Mouse (Mus musculus) thymus, postnatal 4 days (tissue): ENCODE measurements around the gene Cplx1.
"Not testable (repeated sequence)": the region's sequence is repeated elsewhere in the genome, so short reads cannot be mapped to it uniquely, and the experiment has no call there.

Experiments used
- DNase-seq: peaks from one replicate; pipeline ENCODE4 v3.0.0; 2021

Cplx1 gene

DNA sequence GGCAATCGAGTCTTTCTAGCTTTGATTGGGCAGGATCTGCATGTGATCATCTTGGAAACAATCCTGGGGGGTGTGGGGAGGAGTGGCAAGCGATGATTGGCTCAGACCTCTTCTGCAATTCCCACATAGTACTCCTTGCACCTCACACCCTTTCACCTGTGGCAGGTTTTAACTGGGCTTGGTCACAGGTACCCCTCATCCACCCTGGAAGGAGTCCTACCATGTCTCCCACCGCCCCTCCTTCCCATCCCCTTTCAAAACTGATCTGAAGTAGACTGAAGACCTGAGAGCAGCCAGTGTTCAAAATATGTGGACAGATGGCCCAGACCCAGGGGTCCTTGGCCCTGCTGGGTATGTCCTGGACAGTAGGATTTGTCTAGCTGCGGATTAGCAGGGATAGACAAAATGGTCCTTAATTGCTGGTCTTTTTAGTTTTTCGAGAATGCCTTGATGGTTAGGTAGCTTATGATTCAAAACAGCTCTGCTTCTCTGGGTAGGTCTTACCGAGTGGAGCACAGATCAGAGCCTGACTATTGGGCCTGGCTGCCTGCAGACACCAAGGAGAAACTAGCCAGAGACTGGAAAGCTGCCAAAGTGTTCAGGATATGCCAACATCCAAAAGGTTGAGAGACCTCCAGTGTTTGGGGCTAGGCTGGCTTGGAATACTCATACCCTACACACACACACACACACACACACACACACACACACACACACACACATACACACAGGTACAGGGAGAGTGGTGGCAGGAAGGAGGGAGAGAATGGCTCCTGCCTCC lies 34.1 kb downstream of the Cplx1 start:
- no peak for DNase-seq

DNA sequence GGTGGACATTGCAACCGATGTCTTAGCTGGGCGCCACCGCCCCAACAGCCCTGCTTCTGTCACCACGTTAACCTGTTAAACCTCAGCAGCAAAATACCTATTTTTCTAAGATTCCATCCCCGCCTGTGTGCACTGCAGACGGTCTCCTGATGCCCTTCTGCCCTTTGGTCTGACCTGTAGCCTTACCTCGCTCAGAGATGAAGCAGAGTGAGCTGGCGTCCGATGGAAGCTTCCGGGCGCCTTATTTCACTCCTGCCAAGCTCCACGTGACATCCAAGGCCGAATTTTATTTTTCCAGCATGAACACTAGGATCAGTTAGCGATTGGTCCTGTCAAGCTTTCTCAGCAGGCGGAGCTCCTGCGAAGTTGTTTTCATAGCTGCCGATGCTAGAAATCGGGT lies 47.5 kb downstream of the Cplx1 start:
- no peak for DNase-seq

DNA sequence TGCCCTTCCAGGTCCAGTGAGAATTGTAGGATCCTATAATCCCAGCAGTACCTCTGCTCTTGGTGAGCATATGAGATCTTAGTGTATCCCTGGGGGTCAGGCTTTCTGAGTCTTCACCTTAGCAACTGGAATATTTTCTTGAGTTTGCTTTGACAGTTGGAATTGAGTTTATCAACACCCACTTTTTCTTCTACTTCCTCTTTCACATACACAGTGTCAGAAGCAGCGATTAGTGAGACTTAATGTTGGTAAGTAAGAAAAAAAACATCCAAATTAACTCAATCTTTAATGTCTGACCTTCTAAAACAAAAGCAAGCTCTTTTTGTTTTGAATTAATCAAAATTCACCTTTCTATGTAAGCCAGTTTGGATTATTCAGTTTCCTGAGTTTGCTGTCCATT lies 48.3 kb downstream of the Cplx1 start:
- DNase-seq: no peak

DNA sequence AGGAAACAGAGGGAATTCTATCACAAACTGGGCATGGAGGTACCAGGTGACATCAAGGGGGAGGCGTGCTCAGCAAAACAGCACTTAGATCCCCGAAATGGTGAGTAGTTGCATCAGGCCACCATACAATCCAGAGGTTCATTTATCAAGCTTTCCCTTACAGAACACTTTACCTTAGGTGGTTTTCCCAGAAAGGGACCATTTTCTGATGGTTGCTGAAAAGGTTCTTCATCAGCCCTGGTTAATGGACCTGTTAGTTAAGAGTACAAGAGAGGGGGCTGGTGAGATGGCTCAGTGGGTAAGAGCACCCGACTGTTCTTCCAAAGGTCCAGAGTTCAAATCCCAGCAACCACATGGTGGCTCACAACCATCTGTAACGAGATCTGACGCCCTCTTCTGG lies 63.7 kb downstream of the Cplx1 start:
- DNase-seq: not testable (repeated sequence)

DNA sequence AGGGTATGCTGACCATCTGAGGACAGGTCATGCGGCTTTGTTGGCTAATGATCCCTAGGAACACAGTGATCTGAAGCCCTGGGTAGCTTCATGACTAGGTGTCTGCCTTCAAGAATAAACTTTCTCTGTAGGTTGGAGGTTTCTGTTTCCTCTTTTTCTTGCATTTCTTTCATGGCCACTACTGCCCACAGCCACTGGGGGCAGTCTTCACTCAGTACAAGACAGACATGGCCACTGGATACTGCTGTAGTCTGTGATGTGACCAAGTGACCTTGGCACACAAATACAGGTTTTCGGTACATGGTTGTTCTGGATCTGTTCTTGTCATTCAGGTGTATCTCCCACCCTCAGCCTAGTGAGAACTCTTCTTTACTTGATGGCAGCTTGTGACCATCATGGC lies 64.6 kb downstream of the Cplx1 start:
- DNase-seq: peak; percentile 57

DNA sequence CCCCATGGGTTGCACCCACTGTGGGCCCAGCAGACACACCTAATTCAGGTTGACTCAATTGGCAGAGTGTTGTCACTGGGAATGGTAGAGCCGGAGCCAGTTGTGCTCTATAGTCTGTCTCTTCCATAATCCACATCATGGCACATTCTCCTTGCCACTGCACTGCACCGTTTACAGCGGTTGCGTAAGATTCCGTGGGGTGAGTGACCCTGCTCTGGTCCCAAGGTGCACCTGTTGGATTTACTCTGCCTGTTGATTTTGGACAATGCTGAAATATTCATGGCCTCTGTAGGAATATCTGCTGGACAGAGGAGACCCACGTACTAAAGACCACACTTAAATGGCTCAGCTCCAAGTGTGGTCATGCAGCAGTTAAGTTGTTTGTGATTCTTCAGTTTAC lies 66.8 kb downstream of the Cplx1 start:
- no peak for DNase-seq

DNA sequence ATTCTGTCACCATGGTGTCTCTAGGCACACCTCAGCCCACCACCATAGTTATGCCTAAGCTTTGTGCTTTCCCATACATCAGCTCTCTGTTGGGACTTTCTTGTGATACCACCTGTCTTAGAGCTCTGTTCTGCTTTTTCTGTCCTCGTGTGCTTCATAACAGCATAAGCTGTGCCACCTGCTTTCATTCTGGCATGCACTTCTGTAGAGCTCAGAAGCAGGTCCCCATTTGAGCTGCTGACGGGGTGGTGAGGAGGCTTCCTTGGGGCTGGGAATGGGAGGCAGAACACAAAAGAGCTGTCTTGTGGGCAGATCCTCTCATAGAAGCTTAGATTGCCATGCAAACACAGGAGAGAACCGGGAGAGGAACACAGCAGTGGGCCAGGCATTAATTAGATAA lies 73.8 kb downstream of the Cplx1 start:
- DNase-seq: no peak

DNA sequence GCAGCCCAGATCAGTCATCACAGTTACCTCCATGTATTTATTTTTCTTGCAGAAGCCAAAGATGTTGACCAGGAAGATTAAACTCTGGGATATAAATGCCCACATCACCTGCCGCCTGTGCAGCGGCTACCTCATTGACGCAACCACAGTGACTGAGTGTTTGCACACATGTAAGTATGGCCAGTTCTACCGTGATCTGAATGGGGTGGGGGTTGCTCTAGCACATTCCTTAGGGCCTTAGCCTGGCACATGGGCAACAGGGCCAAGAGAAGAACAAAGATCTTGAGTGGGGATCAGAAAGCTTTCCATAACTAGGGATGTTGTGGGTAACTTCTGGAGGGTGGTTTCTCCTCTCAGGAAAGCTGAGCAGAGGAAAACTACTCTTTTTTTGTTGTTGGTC lies 76.1 kb downstream of the Cplx1 start:
- no peak for DNase-seq

DNA sequence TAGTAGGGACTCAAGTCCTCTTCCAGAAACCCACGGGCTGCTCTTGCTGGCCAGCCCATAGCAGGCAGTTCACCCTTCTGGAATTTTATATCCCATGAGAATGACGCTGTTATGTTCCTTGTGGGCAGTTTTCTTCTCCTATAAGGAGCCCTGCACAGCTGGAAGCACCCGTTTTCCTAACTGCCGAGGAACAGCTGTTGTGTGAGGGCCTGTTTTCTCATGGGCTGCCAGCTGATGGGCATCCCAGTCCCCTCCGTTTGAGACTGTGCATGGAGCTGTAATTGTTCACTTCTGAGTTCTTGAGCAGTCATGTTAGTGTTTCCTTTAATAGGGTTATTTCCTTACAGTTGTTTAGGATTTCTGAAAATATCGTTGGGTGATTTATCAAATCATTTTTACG lies 80.2 kb downstream of the Cplx1 start:
- no peak for DNase-seq
